Mouse (Mus musculus): ENCODE measurements around the gene Pnmal1. TPM values are rescaled to one million over a fixed set of nuclear protein-coding genes. Genes with fewer than 3 reads are reported as not detected.
"Not testable (repeated sequence)": the region's sequence is repeated elsewhere in the genome, so short reads cannot be mapped to it uniquely, and the experiment has no call there.

Pnmal1 gene
- polyA plus RNA-seq, 1 experiment from 2014 or later: 53.1 TPM

- Histone ChIP-seq H3K4me3 (peak overlapping the region; percentile 60), H3K4me1 (peaks cover 77% of the 10 kb centered on the region), H3K27me3 (no peaks in the 10 kb centered on the region; the same call in 1 of the 2 replicates), H3K27ac (replicated peaks) (peak overlapping the region; percentile 88), H3K4me2 (replicated peaks) (peak overlapping the region; percentile 78), H3K9ac (replicated peaks) (peak overlapping the region; percentile 73), H3K36me3 (no peaks in the 10 kb centered on the region), H3K9me3 (no peaks in the 10 kb centered on the region)
- 11% methylated on average over 22 of the region's 22 CpGs for WGBS
- ATAC-seq (replicated peaks): no peak
These were observed 12.1 kb upstream of the Pnmal1 start for GRCm38 (mm10) chr7:16947349-16947895.

- 3% methylated on average over 4 of the region's 4 CpGs for WGBS
- no peak for ATAC-seq (replicated peaks)
- H3K9me3 ChIP-seq: no peaks in the 10 kb centered on the region
These were observed 11.5 kb upstream of the Pnmal1 start for GRCm38 (mm10) chr7:16947959-16948361.

GRCm38 (mm10) chr7:16948923-16949458 lies 10.5 kb upstream of the Pnmal1 start:
- Histone ChIP-seq H3K4me1 (peaks cover 64% of the 10 kb centered on the region), H3K4me3 (peak overlapping the region; percentile 60), H3K9ac (replicated peaks) (0 out of 2 replicates have a peak overlapping the region, but pooled peaks have one; percentile 73), H3K27ac (replicated peaks) (peak overlapping the region; percentile 67), H3K36me3 (no peaks in the 10 kb centered on the region), H3K27me3 (no peaks in the 10 kb centered on the region; the same call in 1 of the 2 replicates), H3K9me3 (no peaks in the 10 kb centered on the region), H3K4me2 (replicated peaks) (peak overlapping the region; percentile 78)
- WGBS: 51% methylated on average over 8 of the region's 8 CpGs
- ATAC-seq (replicated peaks): no peak

More at GRCm38 (mm10) chr7:16947959-16948361, 11.5 kb upstream of the Pnmal1 start:
- H3K36me3 ChIP-seq: no peaks in the 10 kb centered on the region
- H3K27ac ChIP-seq (replicated peaks): peak overlapping the region; percentile 88
- H3K4me3 ChIP-seq: peak overlapping the region; percentile 60
- no peaks in the 10 kb centered on the region; the same call in 1 of the 2 replicates for H3K27me3 ChIP-seq
- H3K9ac ChIP-seq (replicated peaks): peak overlapping the region; percentile 73
- peaks cover 74% of the 10 kb centered on the region for H3K4me1 ChIP-seq
- peak overlapping the region; percentile 78 for H3K4me2 ChIP-seq (replicated peaks)

GRCm38 (mm10) chr7:16949908-16950841 lies 9.3 kb upstream of the Pnmal1 start:
- ATAC-seq (replicated peaks): peak; percentile 65
- peak overlapping the region; percentile 78 for H3K4me2 ChIP-seq (replicated peaks)
- peak overlapping the region; percentile 60 for H3K4me3 ChIP-seq
- H3K27me3 ChIP-seq: no peaks in the 10 kb centered on the region; the same call in 1 of the 2 replicates
- WGBS: 12% methylated on average over 29 of the region's 29 CpGs
- H3K27ac ChIP-seq (replicated peaks): peak overlapping the region; percentile 67
- peak overlapping the region; percentile 49 for H3K9ac ChIP-seq (replicated peaks)
- H3K9me3 ChIP-seq: no peaks in the 10 kb centered on the region
- H3K36me3 ChIP-seq: no peaks in the 10 kb centered on the region
- peaks cover 55% of the 10 kb centered on the region for H3K4me1 ChIP-seq

GRCm38 (mm10) chr7:16950861-16951635 lies 8.4 kb upstream of the Pnmal1 start:
- Histone ChIP-seq H3K4me3 (no peak overlapping the region), H3K9me3 (no peaks in the 10 kb centered on the region), H3K36me3 (no peaks in the 10 kb centered on the region), H3K4me2 (replicated peaks) (no peak overlapping the region), H3K27ac (replicated peaks) (peak overlapping the region; percentile 67), H3K27me3 (no peaks in the 10 kb centered on the region; the same call in 1 of the 2 replicates), H3K4me1 (peaks cover 48% of the 10 kb centered on the region), H3K9ac (replicated peaks) (no peak overlapping the region)
- 29% methylated on average over 18 of the region's 18 CpGs for WGBS
- ATAC-seq (replicated peaks): peak; percentile 49

- H3K9me3 ChIP-seq; H3K27me3 ChIP-seq; H3K4me2 ChIP-seq (replicated peaks); H3K27ac ChIP-seq (replicated peaks); H3K4me3 ChIP-seq; H3K36me3 ChIP-seq; ATAC-seq (replicated peaks); H3K9ac ChIP-seq (replicated peaks): not testable (repeated sequence)
- peaks cover 45% of the 10 kb centered on the region for H3K4me1 ChIP-seq
- WGBS: 67% methylated on average over 2 of the region's 2 CpGs
These were observed 5.7 kb upstream of the Pnmal1 start for GRCm38 (mm10) chr7:16953776-16954175.

GRCm38 (mm10) chr7:16955712-16956111 lies 3.8 kb upstream of the Pnmal1 start:
- no peaks in the 10 kb centered on the region for H3K9me3 ChIP-seq
- H3K4me1 ChIP-seq: peaks cover 45% of the 10 kb centered on the region
- no peaks in the 10 kb centered on the region for H3K27me3 ChIP-seq
- peak overlapping the region; percentile 93 for H3K27ac ChIP-seq (replicated peaks)
- no peak overlapping the region for H3K9ac ChIP-seq (replicated peaks)
- no peak overlapping the region for H3K4me2 ChIP-seq (replicated peaks)
- no peak for ATAC-seq (replicated peaks)
- no peaks in the 10 kb centered on the region for H3K36me3 ChIP-seq
- H3K4me3 ChIP-seq: no peak overlapping the region
- WGBS: 82% methylated on average over 4 of the region's 4 CpGs

GRCm38 (mm10) chr7:16956410-16957265 lies 2.8 kb upstream of the Pnmal1 start:
- H3K9me3 ChIP-seq: no peaks in the 10 kb centered on the region
- peak; percentile 76 for ATAC-seq (replicated peaks)
- 32% methylated on average over 15 of the region's 15 CpGs for WGBS
- peaks cover 52% of the 10 kb centered on the region for H3K4me1 ChIP-seq
- peak overlapping the region; percentile 16; the same call in 1 of the 2 replicates for H3K4me3 ChIP-seq
- H3K27me3 ChIP-seq: no peaks in the 10 kb centered on the region
- H3K9ac ChIP-seq (replicated peaks): 0 out of 2 replicates have a peak overlapping the region, but pooled peaks have one; percentile 23
- H3K4me2 ChIP-seq (replicated peaks): peak overlapping the region; percentile 34
- peak overlapping the region; percentile 93 for H3K27ac ChIP-seq (replicated peaks)
- no peaks in the 10 kb centered on the region for H3K36me3 ChIP-seq

GRCm38 (mm10) chr7:16961678-16962077 lies 2.2 kb downstream of the Pnmal1 start:
- no peak for ATAC-seq (replicated peaks)
- no peak overlapping the region for H3K4me3 ChIP-seq
- H3K27me3 ChIP-seq: no peaks in the 10 kb centered on the region
- no peak overlapping the region for H3K9ac ChIP-seq (replicated peaks)
- no peaks in the 10 kb centered on the region for H3K9me3 ChIP-seq
- H3K4me1 ChIP-seq: peaks cover 51% of the 10 kb centered on the region
- WGBS: 79% methylated on average over 5 of the region's 5 CpGs
- no peak overlapping the region for H3K27ac ChIP-seq (replicated peaks)
- H3K4me2 ChIP-seq (replicated peaks): no peak overlapping the region
- no peaks in the 10 kb centered on the region for H3K36me3 ChIP-seq

- no peaks in the 10 kb centered on the region for H3K4me1 ChIP-seq
- H3K9me3 ChIP-seq: no peaks in the 10 kb centered on the region
- no peaks in the 10 kb centered on the region for H3K27me3 ChIP-seq
- no peaks in the 10 kb centered on the region for H3K36me3 ChIP-seq
- H3K27ac ChIP-seq (replicated peaks): no peak overlapping the region
- ATAC-seq (replicated peaks): no peak
- H3K4me2 ChIP-seq (replicated peaks): no peak overlapping the region
- no peak overlapping the region for H3K9ac ChIP-seq (replicated peaks)
- no peak overlapping the region for H3K4me3 ChIP-seq
- WGBS: 87% methylated on average over 6 of the region's 6 CpGs
These were observed 8.9 kb downstream of the Pnmal1 start for GRCm38 (mm10) chr7:16968414-16968813.

GRCm38 (mm10) chr7:16971160-16971559 lies 11.7 kb downstream of the Pnmal1 start:
- H3K27ac ChIP-seq (replicated peaks): no peak overlapping the region

More at GRCm38 (mm10) chr7:16971160-16971559, 11.7 kb downstream of the Pnmal1 start:
- Histone ChIP-seq H3K4me2 (replicated peaks) (no peak overlapping the region), H3K36me3 (no peaks in the 10 kb centered on the region), H3K27me3 (no peaks in the 10 kb centered on the region), H3K9me3 (no peaks in the 10 kb centered on the region), H3K4me1 (no peaks in the 10 kb centered on the region), H3K4me3 (no peak overlapping the region), H3K9ac (replicated peaks) (no peak overlapping the region)
- ATAC-seq (replicated peaks): no peak
- 96% methylated on average over 3 of the region's 3 CpGs for WGBS

Data from forebrain, embryonic 15.5 days (tissue).